Mouse (Mus musculus): Measurements from ENCODE around the gene Mvb12b.
A peak's percentile ranks its signal among the peaks of the same experiment; 100 is the strongest.

The Mvb12b gene

DNA sequence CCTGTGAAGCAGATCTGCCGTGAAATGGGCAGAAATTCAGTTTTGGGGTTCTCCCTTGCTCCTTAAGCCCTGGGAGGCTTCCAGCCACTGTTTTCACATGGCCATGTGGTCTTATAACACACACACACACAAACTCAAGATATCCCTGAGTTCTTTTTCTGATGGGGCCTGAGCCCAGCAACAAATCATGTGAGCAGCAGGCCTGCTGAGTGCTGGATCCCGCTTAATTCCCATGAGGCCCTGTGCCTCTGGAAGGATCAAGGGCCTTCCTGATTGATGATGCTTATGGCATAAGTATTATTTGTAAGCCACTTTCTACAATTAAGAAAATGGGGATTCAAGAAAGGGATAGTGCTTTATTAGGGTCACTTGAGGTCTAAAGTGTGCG lies 2.5 kb downstream of the Mvb12b start:
- peak; percentile 30 for DNase-seq

GRCm38 (mm10) chr2:33884623-33885263 lies 3.0 kb downstream of the Mvb12b start:
- no peak for DNase-seq

- no peak for DNase-seq
Measured at GRCm38 (mm10) chr2:33879223-33879622, 8.5 kb downstream of the Mvb12b start.

- DNase-seq, result no peak
Measured at GRCm38 (mm10) chr2:33878437-33878836, 9.3 kb downstream of the Mvb12b start.

- no peak for DNase-seq
Measured at GRCm38 (mm10) chr2:33877663-33878360, 9.9 kb downstream of the Mvb12b start.

- peak; percentile 79 for DNase-seq
Measured at GRCm38 (mm10) chr2:33876529-33877290, 11.0 kb downstream of the Mvb12b start.

GRCm38 (mm10) chr2:33875594-33875993 lies 12.2 kb downstream of the Mvb12b start:
- DNase-seq, result no peak

DNA sequence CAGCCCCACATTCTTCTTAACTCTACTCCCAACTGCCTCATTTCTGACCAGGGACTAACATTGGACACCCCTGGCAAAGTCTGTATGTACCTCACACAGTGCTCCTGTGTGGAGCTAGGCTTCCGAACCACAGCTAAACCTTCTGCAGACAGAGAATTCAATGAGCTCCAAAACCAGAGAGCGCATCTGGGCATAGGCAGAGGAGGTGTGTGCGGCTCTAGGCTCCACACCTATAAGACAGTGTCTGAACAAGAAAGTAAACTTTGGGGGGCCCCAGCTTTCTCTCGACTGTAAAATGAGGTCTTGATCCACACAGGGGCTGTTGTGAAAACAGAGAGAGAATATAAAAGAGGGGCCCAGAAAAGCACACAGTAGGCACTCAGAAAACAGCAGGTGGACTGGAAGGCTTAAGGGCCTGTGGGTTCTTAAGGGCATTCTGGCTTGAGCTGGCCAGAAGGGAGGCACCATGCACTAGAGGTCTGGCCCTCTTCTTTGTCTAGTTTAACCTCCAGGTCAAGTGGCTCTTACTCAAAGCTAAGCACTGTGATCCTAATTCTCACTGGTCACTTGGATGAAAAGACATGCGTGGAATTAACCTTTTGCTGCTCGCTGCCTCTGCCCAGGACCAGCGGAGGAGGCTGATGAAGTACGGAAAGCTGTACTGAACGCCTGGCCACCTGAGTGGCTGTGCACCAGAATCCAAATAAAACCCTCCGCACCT lies 12.7 kb downstream of the Mvb12b start:
- DNase-seq, result no peak

DNA sequence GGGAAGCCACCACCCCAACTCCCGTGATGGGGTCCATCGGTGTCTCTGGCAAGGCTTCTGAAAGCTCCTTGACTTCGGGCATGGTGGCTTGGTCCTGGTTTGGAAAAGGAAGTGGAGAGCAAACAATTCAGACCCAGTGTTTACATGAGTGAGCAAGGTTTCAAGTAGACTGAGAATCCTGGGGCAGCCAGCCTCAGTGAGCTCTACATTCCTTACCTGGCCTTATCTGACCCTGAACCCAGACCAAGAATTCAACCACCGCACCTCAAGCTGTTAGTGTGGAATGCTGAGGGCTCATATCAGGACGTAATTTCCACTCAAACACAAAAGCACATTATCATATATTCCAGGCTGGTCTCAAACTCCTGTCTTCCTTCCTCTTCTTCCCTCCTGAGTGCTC lies 13.4 kb downstream of the Mvb12b start:
- no peak for DNase-seq

DNA sequence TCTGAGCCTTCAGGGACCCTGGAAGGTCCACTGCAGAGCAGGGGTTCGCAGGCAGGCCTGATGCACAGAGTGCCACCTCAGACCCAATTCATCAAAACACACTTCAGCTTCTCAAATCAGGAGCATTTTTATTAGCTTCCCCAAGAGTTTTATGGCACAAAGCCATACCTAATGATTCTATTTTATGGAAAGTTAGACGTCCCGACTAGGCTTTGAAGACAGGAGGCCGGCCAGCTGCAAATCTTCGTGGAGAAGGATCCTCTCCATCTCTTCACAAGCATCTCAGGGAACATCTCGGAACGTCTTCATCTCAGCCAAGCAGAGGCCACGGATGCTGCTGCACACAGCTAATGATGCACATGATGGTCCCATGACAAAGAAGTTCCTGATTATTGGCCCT lies 14.2 kb downstream of the Mvb12b start:
- peak; percentile 44 for DNase-seq

DNA sequence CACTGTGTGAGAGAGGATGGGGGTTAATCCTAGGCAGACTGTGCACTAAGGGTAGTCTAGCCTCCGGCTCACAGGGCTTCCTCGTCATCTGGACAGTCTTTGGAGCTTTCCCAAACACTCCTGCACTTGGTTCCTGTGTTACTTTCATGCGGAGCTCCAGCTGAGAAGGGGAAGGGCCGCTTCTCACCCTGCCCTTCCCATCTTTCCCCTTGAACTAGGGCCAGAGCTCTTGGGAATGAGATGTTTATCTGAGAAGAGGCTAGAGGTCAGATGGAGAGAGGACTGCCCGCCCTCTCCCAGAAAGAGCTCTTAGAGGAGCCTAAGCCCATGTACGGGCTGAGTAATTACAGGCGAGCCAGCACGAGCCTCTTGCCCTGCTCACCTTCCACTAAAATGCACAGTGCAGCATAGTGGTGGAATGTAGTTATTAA lies 14.9 kb downstream of the Mvb12b start:
- DNase-seq, result peak; percentile 67

DNA sequence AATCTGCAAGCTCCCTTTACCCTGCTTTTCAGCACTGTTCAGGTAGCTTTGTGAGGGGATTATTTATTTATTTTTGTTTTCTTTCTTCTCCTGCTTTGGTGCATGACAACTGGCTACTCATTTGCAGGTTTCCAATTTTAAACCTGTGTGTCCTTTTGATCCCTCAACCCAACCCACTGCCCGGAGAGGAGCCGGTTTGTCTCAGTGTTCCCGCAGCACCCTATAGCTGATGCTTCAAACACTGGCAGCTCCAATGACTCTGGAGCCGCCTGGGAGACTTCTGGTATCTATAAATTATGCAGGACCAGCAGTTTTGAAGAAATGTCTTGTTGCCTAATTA lies 16.6 kb downstream of the Mvb12b start:
- DNase-seq, result no peak

DNA sequence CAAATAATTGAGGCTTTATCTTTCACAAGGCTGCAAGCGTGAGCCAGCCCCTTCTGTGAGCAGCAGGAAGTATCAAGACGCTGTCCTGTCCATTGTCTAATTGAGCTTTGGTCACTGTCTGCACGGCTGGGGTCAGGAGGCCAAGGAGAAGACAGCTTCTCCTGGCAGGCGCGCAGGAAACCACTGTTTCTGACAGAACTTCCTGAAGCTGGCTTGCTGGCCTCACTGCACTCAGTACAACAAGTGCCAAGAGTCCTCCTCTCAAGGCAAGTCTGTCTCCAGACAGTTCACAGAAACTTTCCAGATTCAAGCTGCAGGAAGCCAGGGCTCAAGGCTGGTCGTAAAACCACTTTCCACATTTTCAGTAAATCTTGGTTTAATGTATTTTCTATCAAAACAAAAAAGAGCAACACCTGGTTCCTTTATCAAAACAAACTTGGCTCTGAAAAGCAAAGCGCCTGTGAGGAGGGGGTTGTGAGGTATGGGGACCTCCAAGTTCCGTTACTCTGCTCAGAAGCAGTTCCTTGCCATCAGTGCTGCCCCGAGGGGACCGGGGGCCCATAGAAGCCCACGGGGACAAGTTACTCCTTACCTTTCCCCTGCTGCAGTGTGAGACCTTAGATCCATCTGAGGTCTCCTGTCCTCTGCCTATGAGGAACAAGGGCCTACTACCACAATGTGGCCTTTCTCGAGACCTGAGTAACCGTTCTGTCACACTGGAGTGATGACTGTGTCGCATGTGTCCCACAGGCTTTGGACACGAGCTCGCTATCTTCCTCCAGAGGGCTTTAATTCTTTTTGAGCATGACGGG lies 17.2 kb downstream of the Mvb12b start:
- DNase-seq, result peak; percentile 91

GRCm38 (mm10) chr2:33869689-33870343 lies 17.9 kb downstream of the Mvb12b start:
- no peak for DNase-seq

DNA sequence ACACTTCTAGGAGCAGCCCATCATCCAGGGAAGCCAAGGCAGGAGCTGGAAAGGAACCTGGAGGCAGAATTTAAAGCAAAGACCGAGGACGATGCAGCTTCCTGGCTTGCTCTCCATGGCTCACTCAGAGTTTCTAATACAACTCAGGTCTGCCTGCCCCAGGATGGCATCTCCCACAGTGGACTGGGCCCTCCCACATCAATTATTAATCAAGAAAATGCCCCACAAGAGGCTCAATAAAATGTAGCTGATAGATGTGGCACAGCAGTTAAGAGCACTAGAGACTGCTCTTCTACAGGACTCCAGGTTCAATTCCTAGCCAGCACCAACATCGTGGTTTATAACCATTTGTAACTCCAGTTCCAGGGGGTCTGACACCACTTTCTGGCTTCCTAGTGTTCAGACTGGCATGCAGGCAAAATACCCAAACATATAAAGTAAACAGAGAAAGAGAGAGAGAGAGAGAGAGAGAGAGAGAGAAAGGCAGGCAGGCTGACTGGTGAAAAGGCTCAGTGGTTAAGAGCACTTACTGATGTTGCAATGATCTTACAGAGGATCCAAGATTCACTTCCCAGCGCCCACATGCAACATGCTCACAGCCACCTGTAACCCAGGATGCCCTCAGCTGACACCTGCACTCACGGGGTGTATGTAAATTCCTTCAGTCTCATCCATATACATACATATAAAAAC lies 18.6 kb downstream of the Mvb12b start:
- no peak for DNase-seq

DNA sequence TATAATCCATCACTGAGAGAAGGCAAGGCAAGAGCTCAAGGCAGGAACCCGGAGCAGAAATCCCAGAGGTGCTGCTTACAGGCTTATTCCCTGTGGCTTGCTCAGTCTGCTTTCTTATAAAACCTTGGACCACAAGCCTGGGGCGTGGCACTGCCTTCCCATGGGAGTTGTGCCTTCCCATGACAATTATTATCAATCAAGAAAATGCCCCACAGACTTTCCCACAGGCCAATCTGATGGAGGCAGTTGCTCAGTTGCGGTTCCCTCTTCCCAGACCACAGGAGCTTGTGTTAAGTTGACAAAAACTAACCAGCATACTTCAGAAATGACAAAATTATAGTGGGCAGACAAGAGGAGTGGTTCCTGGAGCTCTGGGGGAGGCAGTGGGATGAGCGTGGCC lies 19.4 kb downstream of the Mvb12b start:
- DNase-seq, result no peak

DNA sequence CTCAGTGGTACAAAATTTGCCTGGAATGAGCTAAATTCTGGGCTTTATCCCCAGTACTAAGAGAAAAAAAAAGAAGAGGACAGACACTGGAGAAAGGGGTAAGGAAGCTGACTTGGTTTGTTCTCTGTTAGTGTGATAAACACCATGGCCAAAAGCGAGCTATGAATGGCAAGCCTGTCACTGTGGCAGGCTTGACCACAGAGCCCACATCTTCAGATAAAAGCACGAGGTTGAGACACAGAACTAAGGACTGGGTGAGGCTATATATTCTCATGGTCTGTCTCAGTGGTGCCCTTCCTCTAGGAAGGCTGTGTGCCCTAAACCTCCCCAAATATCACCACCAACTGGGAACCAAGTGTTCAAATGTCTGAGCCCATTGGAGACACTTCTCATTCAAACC lies 31.0 kb downstream of the Mvb12b start:
- DNase-seq, result no peak

GRCm38 (mm10) chr2:33853011-33853976 lies 34.5 kb downstream of the Mvb12b start:
- no peak for DNase-seq

GRCm38 (mm10) chr2:33847196-33847834 lies 40.4 kb downstream of the Mvb12b start:
- DNase-seq, result no peak

- DNase-seq, result peak; percentile 54
Measured at GRCm38 (mm10) chr2:33846635-33847034, 41.1 kb downstream of the Mvb12b start.
